In the genomic region with DNA sequence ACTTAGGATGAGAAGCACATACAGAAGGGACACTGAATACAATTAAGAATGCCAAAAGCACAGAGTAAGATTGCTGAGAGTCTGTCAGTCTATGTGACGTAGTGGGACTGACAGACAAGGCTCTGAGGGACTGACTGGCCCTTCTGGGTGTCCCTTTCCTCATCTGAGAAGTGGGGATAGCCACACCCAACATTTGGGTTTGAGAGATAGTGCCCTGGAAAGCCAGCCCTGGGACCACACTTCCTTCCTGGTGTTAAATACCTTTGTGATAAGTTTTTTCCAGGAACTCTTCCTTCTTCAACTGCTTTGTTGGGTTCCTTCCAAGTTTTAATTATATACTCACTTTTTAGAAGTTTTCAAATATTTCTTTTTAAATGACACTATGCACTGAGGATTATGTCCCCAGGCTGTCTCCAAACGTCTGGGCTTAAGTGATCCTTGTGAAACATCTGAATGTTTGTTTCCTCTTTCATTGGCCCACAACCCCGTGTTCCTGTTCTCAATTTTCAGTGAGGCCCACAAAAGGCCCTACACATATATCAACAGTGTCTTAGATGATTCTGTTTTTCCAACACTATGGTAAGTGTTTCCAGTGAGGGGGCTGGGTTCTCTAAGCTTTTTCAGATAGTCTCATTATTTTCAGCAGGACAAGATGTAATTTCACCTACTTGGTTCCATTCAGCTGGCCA, we compare ENCODE assay signal across 17 mouse cellular contexts. TPM values are rescaled to one million over a fixed set of nuclear protein-coding genes. Genes with fewer than 3 reads are reported as not detected.
DNase-seq lines count a peak whose midpoint lies in the region; ATAC-seq and TF ChIP-seq lines count a peak whose summit lies in the region.
"Had no signal": no experiment of that assay in that cellular context is flagged by ENCODE, and none has a peak within 500 bp of the region (broad histone marks: within the 10 kb centered on the region; RNA-seq: fewer than 3 reads in every experiment).

No protein-coding gene starts in this region.

- H3K4me1 ChIP-seq in heart, embryonic 10.5 days = peaks cover 12% of the 10 kb centered on the region
- peaks cover 4 to 14% of the 10 kb centered on the region in 2 experiments; a peak in 3 of 4 replicates for H3K4me1 ChIP-seq in CH12.LX (ENCODE audit: control insufficient read depth in 1 of 2, insufficient read depth in 2 of 2)
- peaks cover 11% of the 10 kb centered on the region; the same call in 1 of the 2 replicates for H3K4me1 ChIP-seq in embryonic facial prominence, embryonic 15.5 days
- peaks cover 43% of the 10 kb centered on the region for H3K4me1 ChIP-seq in liver, embryonic 16.5 days (ENCODE audit: control insufficient read depth, low read depth, low read length)
- H3K4me1 ChIP-seq: midbrain, embryonic 12.5 days; neural tube, embryonic 12.5 days had no signal

- peaks cover 19% of the 10 kb centered on the region for H3K36me3 ChIP-seq in heart, embryonic 10.5 days
- peaks cover 6 to 26% of the 10 kb centered on the region in 2 experiments for H3K36me3 ChIP-seq in CH12.LX (replicated peaks in 1 of 2; ENCODE audit: control insufficient read depth in 1 of 2, insufficient read depth in 1 of 2, low read length in 1 of 2)
- H3K36me3 ChIP-seq in embryonic facial prominence, embryonic 15.5 days = 0 out of 2 replicates have a peak, but pooled peaks cover 15% of the 10 kb centered on the region
- H3K36me3 ChIP-seq in liver, embryonic 16.5 days (ENCODE audit: control insufficient read depth, insufficient read depth) = peaks cover 2% of the 10 kb centered on the region; the same call in 1 of the 2 replicates
- H3K36me3 ChIP-seq: embryonic facial prominence, embryonic 12.5 days had no signal

- no peak for TF ChIP-seq POLR2A in CH12.LX (IDR thresholded peaks at IDR 0.05; ENCODE audit: low read depth, low read length)

- peak; percentile 86 for DNase-seq in heart, embryonic 10.5 days (ENCODE audit: low spot score)
- DNase-seq in heart, postnatal 4 days = no peak
- DNase-seq in CH12.LX (ENCODE audit: extremely low read depth) = peak; percentile 29
- no peak for DNase-seq in left cerebral cortex, postnatal 10 days (ENCODE audit: extremely low spot score in 1 of 2, low spot score in 2 of 2)
- no peak for DNase-seq in cerebellum, adult 11-12 months
- DNase-seq in Muller cell, postnatal 12 days (ENCODE audit: inconsistent ontology term) = no peak
- DNase-seq: adrenal gland, postnatal 10 days; cerebellum, adult 9-10 months; heart, postnatal 10 days; lung, adult 2 months had no signal

- no peak for TF ChIP-seq CTCF in CH12.LX (conservative IDR thresholded peaks at IDR 0.05 in 1 of 2, IDR thresholded peaks at IDR 0.05 in 1 of 2; ENCODE audit: low read depth in 2 of 2, low read length in 2 of 2)

- no peak overlapping the region for H3K4me3 ChIP-seq in heart, embryonic 10.5 days
- no peak overlapping the region for H3K4me3 ChIP-seq in CH12.LX (replicated peaks in 1 of 3; ENCODE audit: low read depth in 2 of 3, low read length in 2 of 3, poor library complexity in 1 of 3)
- no peak overlapping the region for H3K4me3 ChIP-seq in embryonic facial prominence, embryonic 15.5 days (replicated peaks)
- no peak overlapping the region for H3K4me3 ChIP-seq in liver, embryonic 16.5 days (ENCODE audit: low read depth, low read length)
- H3K4me3 ChIP-seq: embryonic facial prominence, embryonic 12.5 days; midbrain, embryonic 12.5 days; neural tube, embryonic 12.5 days had no signal

- TF ChIP-seq EP300 in CH12.LX (IDR thresholded peaks at IDR 0.05; ENCODE audit: low read length) = no peak

- 53% methylated on average over 3 of the region's 3 CpGs for WGBS in heart, embryonic 10.5 days
- 27% methylated on average over 3 of the region's 3 CpGs for WGBS in embryonic facial prominence, embryonic 15.5 days
- WGBS in liver, embryonic 16.5 days (ENCODE audit: insufficient replicate concordance) = 13% methylated on average over 3 of the region's 3 CpGs

- no peaks in the 10 kb centered on the region for H3K9me3 ChIP-seq in heart, embryonic 10.5 days
- no peaks in the 10 kb centered on the region for H3K9me3 ChIP-seq in CH12.LX (replicated peaks; ENCODE audit: low read length)
- H3K9me3 ChIP-seq in embryonic facial prominence, embryonic 15.5 days (replicated peaks) = no peaks in the 10 kb centered on the region
- no peaks in the 10 kb centered on the region for H3K9me3 ChIP-seq in liver, embryonic 16.5 days (replicated peaks; ENCODE audit: control insufficient read depth, low read length)
- H3K9me3 ChIP-seq: embryonic facial prominence, embryonic 12.5 days; midbrain, embryonic 12.5 days; neural tube, embryonic 12.5 days had no signal

- no peak overlapping the region for H3K27ac ChIP-seq in heart, embryonic 10.5 days
- no peak overlapping the region for H3K27ac ChIP-seq in CH12.LX (ENCODE audit: insufficient read depth, low read depth)
- peak overlapping the region; percentile 71 for H3K27ac ChIP-seq in embryonic facial prominence, embryonic 15.5 days (replicated peaks)
- H3K27ac ChIP-seq in liver, embryonic 16.5 days (ENCODE audit: low read length) = peak overlapping the region; percentile 91
- H3K27ac ChIP-seq: embryonic facial prominence, embryonic 12.5 days; midbrain, embryonic 12.5 days; neural tube, embryonic 12.5 days had no signal

- TF ChIP-seq RAD21 in CH12.LX (IDR thresholded peaks at IDR 0.05; ENCODE audit: low read depth, low read length) = no peak

- ATAC-seq in embryonic facial prominence, embryonic 15.5 days (ENCODE audit: insufficient number of reproducible peaks, low FRiP score, low TSS enrichment, low read depth) = peak; percentile 39; the same call in 1 of the 2 replicates
- peak; percentile 99 for ATAC-seq in liver, embryonic 16.5 days (ENCODE audit: low read depth)
- ATAC-seq: intestine, embryonic 16.5 days; Patski had no signal

- in situ Hi-C loops in CH12.LX (cut with MboI; ENCODE audit: low pct_ligation_motif_present, low pct_unique_long_range_greater_than_20kb, low sequenced_read_pairs) = loop anchor here (5.0 kb wide), 1 partner anchor 37 kb away; the partner anchor contains the start of gene Sla2

- H3K9ac ChIP-seq in CH12.LX (ENCODE audit: insufficient read depth, low read depth) = no peak overlapping the region
- H3K9ac ChIP-seq in embryonic facial prominence, embryonic 15.5 days = no peak overlapping the region
- H3K9ac ChIP-seq in liver, embryonic 16.5 days (ENCODE audit: low read depth, low read length) = peak overlapping the region; percentile 41; the same call in 1 of the 2 replicates
- H3K9ac ChIP-seq: embryonic facial prominence, embryonic 12.5 days; midbrain, embryonic 12.5 days; neural tube, embryonic 12.5 days had no signal

- dilution Hi-C loops in CH12.LX (cut with MboI; ENCODE audit: extremely low pct_ligation_motif_present, extremely low pct_unique_long_range_greater_than_20kb, low sequenced_read_pairs) = no loop called here

- intact Hi-C loops in left cerebral cortex, postnatal 10 days (cut with DNase I) = no loop called here

- H3K27me3 ChIP-seq in heart, embryonic 10.5 days (ENCODE audit: insufficient read depth, poor library complexity, severe bottlenecking) = no peaks in the 10 kb centered on the region
- H3K27me3 ChIP-seq in CH12.LX (replicated peaks) = no peaks in the 10 kb centered on the region
- H3K27me3 ChIP-seq in embryonic facial prominence, embryonic 15.5 days = no peaks in the 10 kb centered on the region
- H3K27me3 ChIP-seq in liver, embryonic 16.5 days (ENCODE audit: control insufficient read depth, insufficient read depth, low read depth, low read length) = no peaks in the 10 kb centered on the region
- H3K27me3 ChIP-seq: embryonic facial prominence, embryonic 12.5 days; midbrain, embryonic 12.5 days; neural tube, embryonic 12.5 days; Patski had no signal

- H3K79me2 ChIP-seq in CH12.LX (replicated peaks; ENCODE audit: control insufficient read depth, extremely low read depth, insufficient read depth, poor library complexity, severe bottlenecking) = no peaks in the 10 kb centered on the region

- H3K4me2 ChIP-seq in CH12.LX (ENCODE audit: insufficient read depth, low read depth, poor library complexity, severe bottlenecking) = no peak overlapping the region
- no peak overlapping the region for H3K4me2 ChIP-seq in embryonic facial prominence, embryonic 15.5 days (replicated peaks)
- peak overlapping the region; percentile 57 for H3K4me2 ChIP-seq in liver, embryonic 16.5 days (ENCODE audit: low read depth, low read length)
- H3K4me2 ChIP-seq: embryonic facial prominence, embryonic 12.5 days; midbrain, embryonic 12.5 days; neural tube, embryonic 12.5 days had no signal

TF ChIP-seq in CH12.LX, 34 proteins besides CTCF, POLR2A, EP300 and RAD21 (continues in another document):
- TF ChIP-seq JUN (IDR thresholded peaks at IDR 0.05; ENCODE audit: insufficient read depth, low read depth, low read length) (no peak), POLR2AphosphoS2 (IDR thresholded peaks at IDR 0.05; ENCODE audit: low read depth, low read length) (no peak), E2F4 (IDR thresholded peaks at IDR 0.05; ENCODE audit: insufficient replicate concordance, low read depth, low read length) (no peak), ZNF384 (IDR thresholded peaks at IDR 0.05; ENCODE audit: low read depth, low read length) (no peak), ETS1 (conservative IDR thresholded peaks at IDR 0.05; ENCODE audit: low read depth, low read length) (no peak), KAT2A (IDR thresholded peaks at IDR 0.05; ENCODE audit: insufficient replicate concordance, low read length) (no peak), ELF1 (IDR thresholded peaks at IDR 0.05; ENCODE audit: low read depth, low read length) (no peak), MAX (IDR thresholded peaks at IDR 0.05; ENCODE audit: low read length) (no peak), NRF1 (IDR thresholded peaks at IDR 0.05; ENCODE audit: low read depth, low read length) (no peak), CHD1 (IDR thresholded peaks at IDR 0.05; ENCODE audit: low read depth, low read length) (no peak), ZMIZ1 (IDR thresholded peaks at IDR 0.05; ENCODE audit: low read depth, low read length) (no peak), UBTF (IDR thresholded peaks at IDR 0.05; ENCODE audit: low read depth, low read length) (no peak), SIN3A (IDR thresholded peaks at IDR 0.05; ENCODE audit: low read length) (no peak), BHLHE40 (IDR thresholded peaks at IDR 0.05; ENCODE audit: low read depth, low read length) (no peak), USF1 (IDR thresholded peaks at IDR 0.05; ENCODE audit: low read depth, low read length) (no peak), MAZ (IDR thresholded peaks at IDR 0.05; ENCODE audit: low read depth, low read length) (no peak)

RNA-seq across cellular contexts. Expression of gene Sla2, which starts 37.4 kb away (rescaled TPM):
- polyA plus RNA-seq in heart, embryonic 10.5 days (2016; fragmentation: Nextera tagmentation; extraction: Ambion mirVana) = 1.1 and 1.9 TPM in 2 replicates
- total RNA-seq in heart, postnatal 4 days (2021) = not detected
- total RNA-seq in CH12.LX (2012; rRNA removed) = 3.2 and 3.8 TPM in 2 replicates
- 0.49 and 1.1 TPM in 2 replicates for total RNA-seq in CH12.LX (2014; rRNA removed)
- 1.4 and 1.9 TPM in 2 replicates for polyA plus RNA-seq in CH12.LX (2012; ENCODE audit: insufficient read length, low read depth)
- 0.52 and 0.56 TPM in 2 replicates for polyA plus RNA-seq in embryonic facial prominence, embryonic 15.5 days (2015; fragmentation: Nextera tagmentation; extraction: Ambion mirVana)
- polyA plus RNA-seq in liver, embryonic 16.5 days (2015; fragmentation: Nextera tagmentation; extraction: Ambion mirVana) = 1.5 and 1.7 TPM in 2 replicates
- not detected for total RNA-seq in left cerebral cortex, postnatal 10 days (2021)

Comparison
In these comparisons a context has a peak if more than half of its experiments do, and no peak if none do; other contexts are left out.
1. DNase-seq: peak in heart, embryonic 10.5 days (single experiment) and CH12.LX (single experiment); none in heart, postnatal 4 days (single experiment), left cerebral cortex, postnatal 10 days (0 of 2), cerebellum, adult 11-12 months (single experiment) and Muller cell, postnatal 12 days (single experiment).
2. H3K27ac ChIP-seq: peak in embryonic facial prominence, embryonic 15.5 days (single experiment) and liver, embryonic 16.5 days (single experiment); none in heart, embryonic 10.5 days (single experiment) and CH12.LX (single experiment).